In the genomic region with DNA sequence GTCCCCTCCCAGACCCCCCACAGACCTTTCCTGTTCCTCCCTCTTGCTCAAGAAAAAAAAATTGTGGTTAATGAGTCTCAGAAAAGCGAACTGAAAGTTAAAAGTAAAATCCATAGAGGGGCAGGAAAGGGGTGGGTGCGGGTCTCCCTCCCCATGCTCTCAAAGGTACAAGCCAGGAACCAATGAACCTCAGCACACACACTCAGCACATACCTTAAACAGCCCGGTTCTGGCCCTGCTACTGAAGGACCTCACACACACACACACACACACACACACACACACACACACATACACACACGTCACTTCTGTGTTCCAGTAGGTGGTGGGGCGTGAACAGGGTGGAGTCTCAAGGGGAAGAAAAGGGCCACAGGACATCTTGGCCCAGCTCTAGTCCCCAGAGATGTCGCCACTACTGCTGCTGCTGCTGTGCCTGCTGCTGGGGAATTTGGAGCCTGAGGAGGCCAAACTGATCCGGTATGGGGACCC, we compare ENCODE assay signal across 14 mouse cellular contexts. TPM values are rescaled to one million over a fixed set of nuclear protein-coding genes. Genes with fewer than 3 reads are reported as not detected.
DNase-seq lines count a peak whose midpoint lies in the region; ATAC-seq lines count a peak whose summit lies in the region.
"Had no signal": no experiment of that assay in that cellular context is flagged by ENCODE, and none has a peak within 500 bp of the region (broad histone marks: within the 10 kb centered on the region; RNA-seq: fewer than 3 reads in every experiment).

Napsa (plus strand) TSS at position 168 of the 489 bp plus-strand sequence.

- peak within 1 kb of the TSS; percentile 39; the same call in 1 of the 2 replicates for H3K9ac ChIP-seq in lung, embryonic 16.5 days (ENCODE audit: low read length)

- 31% methylated on average over 7 of the region's 7 CpGs for WGBS in lung, embryonic 16.5 days

- H3K27ac ChIP-seq in lung, embryonic 16.5 days (ENCODE audit: low read length): peak within 1 kb of the TSS; percentile 53
- H3K27ac ChIP-seq: forebrain, embryonic 10.5 days had no signal

- H3K9me3 ChIP-seq in lung, embryonic 16.5 days (ENCODE audit: control insufficient read depth, low read length): no peaks in the 10 kb centered on the region
- H3K9me3 ChIP-seq: forebrain, embryonic 10.5 days had no signal

- peak within 1 kb of the TSS; percentile 37 for H3K4me2 ChIP-seq in lung, embryonic 16.5 days (ENCODE audit: low read depth, low read length)

- H3K4me1 ChIP-seq in lung, embryonic 16.5 days (replicated peaks; ENCODE audit: control insufficient read depth, insufficient read depth, low read length): 0 out of 2 replicates have a peak, but pooled peaks cover 5% of the 10 kb centered on the region

- no peaks in the 10 kb centered on the region for H3K36me3 ChIP-seq in lung, embryonic 16.5 days (ENCODE audit: control insufficient read depth, insufficient read depth, low read length)
- H3K36me3 ChIP-seq: forebrain, embryonic 10.5 days had no signal

- H3K27me3 ChIP-seq in lung, embryonic 16.5 days (ENCODE audit: control insufficient read depth, insufficient read depth, low read depth, low read length): no peaks in the 10 kb centered on the region

- peak; percentile 37 for DNase-seq in adrenal gland, postnatal 14 days
- DNase-seq in adrenal gland, adult (ENCODE audit: inconsistent age in 2 of 2, low spot score in 1 of 2): no peak
- peak; percentile 78 to 84 for DNase-seq in spleen, adult 18-20 months
- DNase-seq in ovary, adult 18-20 months (ENCODE audit: low spot score): no peak
- no peak for DNase-seq in left cerebral cortex, adult 18-20 months (ENCODE audit: low spot score in 2 of 2)
- no peak for DNase-seq in yolk sac, embryonic 10.5 days (ENCODE audit: low spot score)
- DNase-seq: cerebellum, adult 9-10 months; midbrain, embryonic 14.5 days; retina, postnatal 1 day had no signal

- H3K4me3 ChIP-seq in lung, embryonic 16.5 days (ENCODE audit: low read length): peak within 1 kb of the TSS; percentile 28
- H3K4me3 ChIP-seq: forebrain, embryonic 10.5 days had no signal

- ATAC-seq in hematopoietic stem cell, adult 5-6 weeks (replicated peaks in 1 of 2; ENCODE audit: insufficient read depth in 1 of 2, low FRiP score in 2 of 2, low TSS enrichment in 1 of 2, low read depth in 1 of 2, poor library complexity in 2 of 2, severe bottlenecking in 2 of 2): peak; percentile 89 to 91
- ATAC-seq in lung, embryonic 16.5 days (ENCODE audit: low read depth): peak; percentile 76

RNA-seq across cellular contexts. Expression of gene Napsa, which starts in this region (rescaled TPM):
- 2.0 and 10.4 TPM in 2 replicates for total RNA-seq in adrenal gland, postnatal 14 days (2021)
- 55.1 and 74.2 TPM in 2 replicates for total RNA-seq in hematopoietic stem cell, adult 5-6 weeks (2017)
- polyA plus RNA-seq in lung, embryonic 16.5 days (2015; fragmentation: Nextera tagmentation; extraction: Ambion mirVana): 93.0 and 140 TPM in 2 replicates
- total RNA-seq in left cerebral cortex, adult 18-20 months (2021): under 1 TPM in 1 of 2 experiments, not detected in 1; 0.37 TPM
- total RNA-seq: layer of hippocampus, postnatal 25 days had no signal
- polyA plus RNA-seq: C2C12 had no signal

Comparison
In these comparisons a context has a peak if more than half of its experiments do, and no peak if none do; other contexts are left out.
1. DNase-seq: peak in adrenal gland, postnatal 14 days (single experiment) and spleen, adult 18-20 months (2 of 2); none in adrenal gland, adult (0 of 2), ovary, adult 18-20 months (single experiment), left cerebral cortex, adult 18-20 months (0 of 2) and yolk sac, embryonic 10.5 days (single experiment).